Mouse (Mus musculus) heart, embryonic 16.5 days (tissue): ENCODE measurements around the gene Pibf1. TPM values are rescaled to one million over a fixed set of nuclear protein-coding genes. Genes with fewer than 3 reads are reported as not detected.

Experiments used
- ATAC-seq: fragments of 200-750 bp; cut with Nextera tagmentation; replicated peaks from 2 replicates; pipeline ENCODE4 v1.8.0; 2017; ENCODE audit warnings: moderate number of reproducible peaks; ENCODE audit not compliant: insufficient read depth, low FRiP score; ENCODE audit errors: extremely low read depth
- H3K27ac ChIP-seq: fragments of 300-500 bp; sonication (generic); 2 replicates; pipeline ENCODE4 v1.5.1; 2014; ENCODE audit warnings: mild to moderate bottlenecking, low read length, control low read depth, moderate library complexity
- H3K27me3 ChIP-seq: fragments of 300-500 bp; sonication (generic); 2 replicates; pipeline ENCODE4 v1.6.1; 2014; ENCODE audit warnings: low read length, mixed read lengths; ENCODE audit not compliant: control insufficient read depth, insufficient read depth
- H3K36me3 ChIP-seq: fragments of 300-500 bp; sonication (generic); 2 replicates; pipeline ENCODE4 v1.6.1; 2014; ENCODE audit not compliant: control insufficient read depth, insufficient read depth
- H3K4me1 ChIP-seq: fragments of 300-500 bp; sonication (generic); 2 replicates; pipeline ENCODE4 v1.6.1; 2014; ENCODE audit warnings: low read length, mixed read lengths; ENCODE audit not compliant: control insufficient read depth, insufficient read depth
- H3K4me2 ChIP-seq: fragments of 300-500 bp; sonication (generic); 2 replicates; pipeline ENCODE4 v1.6.1; 2014; ENCODE audit warnings: low read depth, mild to moderate bottlenecking, control low read depth, low read length
- H3K4me3 ChIP-seq: fragments of 300-500 bp; sonication (generic); 2 replicates; pipeline ENCODE4 v1.5.1; 2014; ENCODE audit warnings: mild to moderate bottlenecking, control low read depth, low read length
- H3K9ac ChIP-seq: fragments of 300-500 bp; sonication (generic); 2 replicates; pipeline ENCODE4 v1.6.1; 2014; ENCODE audit warnings: low read length, control low read depth
- H3K9me3 ChIP-seq: fragments of 300-500 bp; sonication (generic); replicated peaks from 2 replicates; pipeline ENCODE4 v1.6.1; 2016; ENCODE audit warnings: low read length; ENCODE audit not compliant: control insufficient read depth
- WGBS: fragments of 180-500 bp; shearing (Covaris S2); extraction: QIAGEN DNeasy Blood & Tissue Kit; methylation state at CpG from one replicate; pipeline ENCODE4 v1.1.7; 2014; 5-methylcytosine and 5-hydroxymethylcytosine counted together
- polyA plus RNA-seq: library from polyadenylated mRNA; unstranded; fragments of >200 nt; fragmentation: Nextera tagmentation; extraction: Ambion mirVana; gene quantifications from 2 replicates; pipeline ENCODE4 v1.2.1, GENCODE M21; 2015

The Pibf1 gene
- polyA plus RNA-seq, 1 experiment from 2014 or later: 15.0 TPM

GRCm38 (mm10) chr14:99225929-99226328 is 126.7 kb downstream of the Pibf1 start:
- no peak overlapping the region for H3K9ac ChIP-seq
- H3K9me3 ChIP-seq: no peaks in the 10 kb centered on the region
- no peak overlapping the region for H3K4me2 ChIP-seq
- H3K4me1 ChIP-seq: no peaks in the 10 kb centered on the region
- no peak overlapping the region for H3K27ac ChIP-seq
- no peak overlapping the region for H3K4me3 ChIP-seq
- H3K36me3 ChIP-seq: peaks cover 6% of the 10 kb centered on the region
- no peaks in the 10 kb centered on the region for H3K27me3 ChIP-seq
- ATAC-seq: no peak
- 95% methylated on average over 4 of the region's 4 CpGs for WGBS

GRCm38 (mm10) chr14:99229071-99229780 is 130.0 kb downstream of the Pibf1 start:
- Histone ChIP-seq H3K36me3 (0 out of 2 replicates have a peak, but pooled peaks cover 3% of the 10 kb centered on the region), H3K27me3 (no peaks in the 10 kb centered on the region), H3K4me3 (no peak overlapping the region), H3K9me3 (no peaks in the 10 kb centered on the region), H3K4me2 (no peak overlapping the region), H3K27ac (no peak overlapping the region), H3K4me1 (no peaks in the 10 kb centered on the region), H3K9ac (no peak overlapping the region)
- ATAC-seq: no peak
- 70% methylated on average over 11 of the region's 11 CpGs for WGBS

GRCm38 (mm10) chr14:99233056-99233455 is 133.8 kb downstream of the Pibf1 start:
- Histone ChIP-seq H3K4me3 (no peak overlapping the region), H3K9ac (no peak overlapping the region), H3K4me2 (no peak overlapping the region), H3K27ac (no peak overlapping the region), H3K9me3 (no peaks in the 10 kb centered on the region), H3K27me3 (no peaks in the 10 kb centered on the region), H3K36me3 (0 out of 2 replicates have a peak, but pooled peaks cover 3% of the 10 kb centered on the region), H3K4me1 (no peaks in the 10 kb centered on the region)
- 87% methylated on average over 3 of the region's 3 CpGs for WGBS
- ATAC-seq: no peak

GRCm38 (mm10) chr14:99237115-99237514 is 137.9 kb downstream of the Pibf1 start:
- no peak overlapping the region for H3K9ac ChIP-seq
- no peak for ATAC-seq
- H3K27me3 ChIP-seq: no peaks in the 10 kb centered on the region
- H3K4me1 ChIP-seq: no peaks in the 10 kb centered on the region
- no peak overlapping the region for H3K4me3 ChIP-seq
- H3K9me3 ChIP-seq: no peaks in the 10 kb centered on the region
- 65% methylated on average over 5 of the region's 5 CpGs for WGBS
- H3K4me2 ChIP-seq: no peak overlapping the region
- H3K36me3 ChIP-seq: 0 out of 2 replicates have a peak, but pooled peaks cover 3% of the 10 kb centered on the region
- H3K27ac ChIP-seq: no peak overlapping the region

- no peak overlapping the region for H3K4me2 ChIP-seq
- no peaks in the 10 kb centered on the region for H3K4me1 ChIP-seq
- H3K27ac ChIP-seq: no peak overlapping the region
- no peaks in the 10 kb centered on the region for H3K9me3 ChIP-seq
- no peak for ATAC-seq
- H3K36me3 ChIP-seq: 0 out of 2 replicates have a peak, but pooled peaks cover 2% of the 10 kb centered on the region
- H3K27me3 ChIP-seq: no peaks in the 10 kb centered on the region
- H3K9ac ChIP-seq: no peak overlapping the region
- no peak overlapping the region for H3K4me3 ChIP-seq
- 85% methylated on average over 11 of the region's 11 CpGs for WGBS
Measured at GRCm38 (mm10) chr14:99240563-99240962, 141.3 kb downstream of the Pibf1 start.

GRCm38 (mm10) chr14:99244508-99244907 is 145.3 kb downstream of the Pibf1 start:
- WGBS: 61% methylated on average over 3 of the region's 3 CpGs
- no peak for ATAC-seq
- H3K4me2 ChIP-seq: no peak overlapping the region
- H3K4me3 ChIP-seq: no peak overlapping the region
- 0 out of 2 replicates have a peak, but pooled peaks cover 2% of the 10 kb centered on the region for H3K36me3 ChIP-seq
- no peak overlapping the region for H3K9ac ChIP-seq
- H3K9me3 ChIP-seq: no peaks in the 10 kb centered on the region
- no peak overlapping the region for H3K27ac ChIP-seq
- no peaks in the 10 kb centered on the region for H3K27me3 ChIP-seq
- no peaks in the 10 kb centered on the region for H3K4me1 ChIP-seq

- Histone ChIP-seq H3K9ac (no peak overlapping the region), H3K36me3 (no peaks in the 10 kb centered on the region), H3K9me3 (no peaks in the 10 kb centered on the region), H3K27me3 (no peaks in the 10 kb centered on the region), H3K4me2 (no peak overlapping the region), H3K4me1 (peaks cover 2% of the 10 kb centered on the region; the same call in 1 of the 2 replicates), H3K4me3 (no peak overlapping the region), H3K27ac (no peak overlapping the region)
- WGBS: 91% methylated on average over 12 of the region's 12 CpGs
- no peak for ATAC-seq
Measured at GRCm38 (mm10) chr14:99262026-99262425, 162.8 kb downstream of the Pibf1 start.

GRCm38 (mm10) chr14:99263816-99264215 is 164.6 kb downstream of the Pibf1 start:
- no peak overlapping the region for H3K4me2 ChIP-seq
- H3K36me3 ChIP-seq: no peaks in the 10 kb centered on the region
- ATAC-seq: no peak
- no peak overlapping the region for H3K9ac ChIP-seq
- H3K4me1 ChIP-seq: peaks cover 2% of the 10 kb centered on the region; the same call in 1 of the 2 replicates
- H3K27ac ChIP-seq: no peak overlapping the region
- no peaks in the 10 kb centered on the region for H3K9me3 ChIP-seq
- no peaks in the 10 kb centered on the region for H3K27me3 ChIP-seq
- H3K4me3 ChIP-seq: no peak overlapping the region
- WGBS: 58% methylated on average over 6 of the region's 6 CpGs

- H3K36me3 ChIP-seq: no peaks in the 10 kb centered on the region
- H3K9me3 ChIP-seq: no peaks in the 10 kb centered on the region
- peaks cover 2% of the 10 kb centered on the region; the same call in 1 of the 2 replicates for H3K4me1 ChIP-seq
- no peak for ATAC-seq
- H3K27me3 ChIP-seq: no peaks in the 10 kb centered on the region
- no peak overlapping the region for H3K27ac ChIP-seq
- no peak overlapping the region for H3K4me2 ChIP-seq
- no peak overlapping the region for H3K4me3 ChIP-seq
- 70% methylated on average over 14 of the region's 14 CpGs for WGBS
- H3K9ac ChIP-seq: no peak overlapping the region
Measured at GRCm38 (mm10) chr14:99265791-99266190, 166.6 kb downstream of the Pibf1 start.
